Mouse (Mus musculus) midbrain, embryonic 10.5 days (tissue): ENCODE data around the gene Ces2a. TPM values are rescaled to one million over a fixed set of nuclear protein-coding genes. Genes with fewer than 3 reads are reported as not detected.

Source experiments
- DNase-seq: peaks from one replicate; pipeline ENCODE4 v3.0.0-alpha.2; 2017; ENCODE audit warnings: low spot score
- H3K27ac ChIP-seq: fragments of 300-500 bp; sonication (generic); replicated peaks from 2 replicates; pipeline ENCODE4 v1.5.1; 2016; ENCODE audit warnings: mild to moderate bottlenecking
- H3K27me3 ChIP-seq: fragments of 300-500 bp; sonication (generic); 2 replicates; pipeline ENCODE4 v1.6.1; 2016; ENCODE audit warnings: low read depth, mild to moderate bottlenecking; ENCODE audit not compliant: poor library complexity, severe bottlenecking
- H3K36me3 ChIP-seq: fragments of 300-500 bp; sonication (generic); 2 replicates; pipeline ENCODE4 v1.6.1; 2016; ENCODE audit warnings: mild to moderate bottlenecking, moderate library complexity
- H3K4me1 ChIP-seq: fragments of 300-500 bp; sonication (generic); 2 replicates; pipeline ENCODE4 v1.6.1; 2016
- H3K4me3 ChIP-seq: fragments of 300-500 bp; sonication (generic); 2 replicates; pipeline ENCODE4 v1.5.1; 2016; ENCODE audit warnings: mild to moderate bottlenecking, moderate library complexity
- H3K9me3 ChIP-seq: fragments of 300-500 bp; sonication (generic); replicated peaks from 2 replicates; pipeline ENCODE4 v1.6.1; 2016; ENCODE audit warnings: mild to moderate bottlenecking
- WGBS: fragments of 180-500 bp; shearing (Covaris S2); methylation state at CpG from one replicate; pipeline ENCODE4 v1.1.7; 2016; 5-methylcytosine and 5-hydroxymethylcytosine counted together
- microRNA-seq: library from miRNA; unstranded; fragments of <30 nt; microRNA quantifications from one replicate; pipeline ENCODE4, GENCODE M21; 2017
- polyA plus RNA-seq: library from polyadenylated mRNA; unstranded; fragments of >200 nt; fragmentation: Nextera tagmentation; extraction: Ambion mirVana; gene quantifications from 2 replicates; pipeline ENCODE4 v1.2.1, GENCODE M21; 2016

Ces2a gene
- polyA plus RNA-seq, 1 experiment from 2014 or later = not detected

- 89% methylated on average over 3 of the region's 3 CpGs for WGBS
- no peaks in the 10 kb centered on the region for H3K9me3 ChIP-seq
Observed at GRCm38 (mm10) chr8:104770365-104770764, 36.6 kb downstream of the Ces2a start.

GRCm38 (mm10) chr8:104787049-104787448 is 53.2 kb downstream of the Ces2a start:
- no peaks in the 10 kb centered on the region for H3K36me3 ChIP-seq

More at GRCm38 (mm10) chr8:104770365-104770764, 36.6 kb downstream of the Ces2a start:
- H3K36me3 ChIP-seq = no peaks in the 10 kb centered on the region
- H3K4me3 ChIP-seq = no peak overlapping the region
- DNase-seq = no peak
- H3K4me1 ChIP-seq = no peaks in the 10 kb centered on the region
- no peak overlapping the region for H3K27ac ChIP-seq
- no peaks in the 10 kb centered on the region for H3K27me3 ChIP-seq

DNA sequence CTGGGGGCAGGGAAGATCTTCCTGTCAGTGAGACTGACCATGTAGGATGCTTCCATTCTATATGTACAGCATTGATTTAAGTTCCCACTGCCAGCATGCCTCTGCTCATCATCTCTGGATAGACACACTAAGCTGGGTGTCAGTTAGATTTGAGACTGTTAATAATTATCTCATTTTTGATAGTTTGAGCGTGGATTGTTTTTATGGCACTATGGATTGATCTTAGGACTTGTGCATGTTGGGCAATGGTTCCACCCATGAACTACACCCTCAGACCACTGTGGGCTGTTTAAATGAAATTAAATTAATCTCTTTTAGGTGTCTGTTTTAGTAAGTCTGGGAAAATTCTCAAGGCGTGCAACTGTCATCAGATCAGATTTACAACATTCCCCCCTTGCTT is 55.1 kb downstream of the Ces2a start:
- WGBS = 80% methylated on average over 2 of the region's 2 CpGs
- Histone ChIP-seq H3K4me3 (no peak overlapping the region), H3K4me1 (no peaks in the 10 kb centered on the region), H3K27ac (no peak overlapping the region), H3K27me3 (no peaks in the 10 kb centered on the region), H3K9me3 (no peaks in the 10 kb centered on the region), H3K36me3 (no peaks in the 10 kb centered on the region)
- no peak for DNase-seq

More at GRCm38 (mm10) chr8:104787049-104787448, 53.2 kb downstream of the Ces2a start:
- no peaks in the 10 kb centered on the region for H3K27me3 ChIP-seq
- DNase-seq = no peak
- no peak overlapping the region for H3K27ac ChIP-seq
- WGBS = 69% methylated on average over 1 of the region's 1 CpGs
- H3K4me3 ChIP-seq = no peak overlapping the region
- H3K9me3 ChIP-seq = no peaks in the 10 kb centered on the region; the same call in 1 of the 2 replicates
- H3K4me1 ChIP-seq = no peaks in the 10 kb centered on the region

DNA sequence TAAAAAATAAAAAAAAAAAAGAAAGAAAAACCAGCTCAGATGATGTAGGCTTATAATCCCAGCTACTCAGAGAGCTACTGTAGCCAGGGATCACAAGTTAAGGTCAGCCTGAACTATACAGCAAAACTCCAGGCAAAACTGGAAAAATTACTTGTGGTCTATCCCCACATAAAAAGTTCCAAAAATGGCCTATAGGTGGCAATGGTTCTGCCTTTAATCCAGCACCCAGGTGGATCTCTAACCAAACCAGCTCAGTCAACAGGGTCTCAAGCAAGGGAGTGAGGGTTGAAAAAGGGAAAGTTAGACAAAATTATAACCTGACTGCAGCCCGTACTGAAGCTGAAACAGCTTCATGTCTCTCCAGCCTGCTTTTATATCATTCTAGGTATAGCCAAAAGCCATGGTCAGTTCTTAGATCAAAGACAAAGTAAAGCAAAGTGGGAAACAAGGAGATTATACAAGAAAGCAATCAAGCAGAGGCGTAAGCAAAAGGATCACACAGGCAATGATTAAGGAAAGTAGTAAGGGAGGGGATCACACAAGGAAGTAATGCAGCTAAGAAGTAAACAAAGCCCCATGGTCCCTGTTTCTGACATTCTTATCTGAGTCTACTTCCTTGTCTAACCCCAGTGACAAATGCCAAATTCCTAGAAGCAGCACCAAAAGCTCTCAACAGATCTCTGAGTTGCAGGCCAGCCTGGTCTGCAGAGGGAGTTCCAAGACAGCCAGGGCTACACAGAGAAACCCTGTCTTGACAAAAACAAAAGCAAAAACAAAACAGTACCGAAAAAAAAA is 56.3 kb downstream of the Ces2a start:
- Histone ChIP-seq H3K4me3 (no peak overlapping the region), H3K36me3 (no peaks in the 10 kb centered on the region), H3K9me3 (no peaks in the 10 kb centered on the region), H3K27me3 (no peaks in the 10 kb centered on the region), H3K4me1 (no peaks in the 10 kb centered on the region), H3K27ac (no peak overlapping the region)
- WGBS = 65% methylated on average over 3 of the region's 3 CpGs
- DNase-seq = no peak

Small RNA genes within 50 kb of the gene (microRNA-seq; reads per million reads assigned to microRNA genes)
- not detected for gene Gm44328

Other genes starting within 250 kb of the Ces2a start
- 0.16 and 0.22 TPM in 2 replicates for gene Terb1, start 224.1 kb upstream of the Ces2a start, polyA plus RNA-seq
- gene Nae1, start 199.4 kb upstream of the Ces2a start, polyA plus RNA-seq = 134 and 139 TPM in 2 replicates
- gene Car7, start 199.3 kb upstream of the Ces2a start, polyA plus RNA-seq = 0.86 and 1.2 TPM in 2 replicates
- gene Pdp2, start 142.6 kb upstream of the Ces2a start, polyA plus RNA-seq = 14.3 and 16.5 TPM in 2 replicates
- not detected in 2 replicates for gene Cdh16, start 109.6 kb upstream of the Ces2a start, polyA plus RNA-seq
- 1.3 and 2.0 TPM in 2 replicates for gene Rrad, start 102.7 kb upstream of the Ces2a start, polyA plus RNA-seq
- 107 and 110 TPM in 2 replicates for gene Ciao2b, start 92.0 kb upstream of the Ces2a start, polyA plus RNA-seq
- gene Ces2b, start 97.6 kb downstream of the Ces2a start, polyA plus RNA-seq = 0.22 TPM in 1 of 2 replicates, not detected in the other
- not detected in 2 replicates for gene Ces2c, start 113.1 kb downstream of the Ces2a start, polyA plus RNA-seq
- not detected in 2 replicates for gene Ces2e, start 192.3 kb downstream of the Ces2a start, polyA plus RNA-seq
- gene Ces2f, start 213.4 kb downstream of the Ces2a start, polyA plus RNA-seq = not detected in 2 replicates
- gene Ces2g, start 227.7 kb downstream of the Ces2a start, polyA plus RNA-seq = not detected in 2 replicates